Mouse (Mus musculus): Measurements from ENCODE around the gene Loxl1.

The Loxl1 gene

DNA sequence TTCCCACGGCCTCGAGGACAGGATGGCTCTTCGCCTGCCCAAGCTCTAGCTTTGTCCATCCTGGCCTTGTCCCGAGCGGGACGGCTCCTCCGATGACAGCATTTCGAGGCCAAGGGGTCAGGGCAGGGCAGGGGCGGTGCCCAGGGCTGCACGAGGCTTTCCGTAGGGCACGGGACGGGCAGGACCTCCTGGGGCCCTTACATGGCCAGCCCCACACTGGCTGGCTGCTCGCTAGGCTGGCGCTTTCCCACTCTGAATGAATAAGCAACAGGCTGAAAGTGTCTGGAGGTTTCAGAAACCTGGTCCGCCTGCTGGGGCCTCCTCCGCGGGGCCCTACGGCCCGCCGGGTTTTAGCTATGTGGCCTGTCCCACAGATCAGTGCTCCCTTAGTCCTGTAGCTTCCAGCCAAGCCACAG lies at the start of gene Loxl1:
Gene Loxl1 (minus strand): TSS at position 243 of the 416 bp plus-strand sequence.
- no peak for DNase-seq

DNA sequence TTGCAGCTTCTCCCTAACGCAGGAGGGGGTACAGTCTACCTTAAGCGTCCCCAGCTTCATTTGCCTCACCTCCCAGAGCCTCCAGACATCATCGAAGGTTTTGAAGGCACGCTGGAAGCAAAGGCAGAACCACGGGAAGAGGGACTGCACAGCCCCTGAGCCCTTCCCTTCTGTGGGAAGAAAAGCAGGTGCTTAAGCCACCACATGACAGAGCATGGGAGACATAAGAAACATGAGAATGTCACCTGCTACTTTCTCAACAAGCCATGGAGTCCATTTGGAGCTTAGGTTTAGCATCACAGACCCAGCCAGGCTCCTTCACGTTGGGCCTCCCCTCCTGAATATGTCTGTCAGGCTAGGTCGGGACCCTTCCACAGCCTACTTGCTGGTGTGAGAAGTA lies 49.0 kb upstream of the Loxl1 start:
- DNase-seq = no peak

DNA sequence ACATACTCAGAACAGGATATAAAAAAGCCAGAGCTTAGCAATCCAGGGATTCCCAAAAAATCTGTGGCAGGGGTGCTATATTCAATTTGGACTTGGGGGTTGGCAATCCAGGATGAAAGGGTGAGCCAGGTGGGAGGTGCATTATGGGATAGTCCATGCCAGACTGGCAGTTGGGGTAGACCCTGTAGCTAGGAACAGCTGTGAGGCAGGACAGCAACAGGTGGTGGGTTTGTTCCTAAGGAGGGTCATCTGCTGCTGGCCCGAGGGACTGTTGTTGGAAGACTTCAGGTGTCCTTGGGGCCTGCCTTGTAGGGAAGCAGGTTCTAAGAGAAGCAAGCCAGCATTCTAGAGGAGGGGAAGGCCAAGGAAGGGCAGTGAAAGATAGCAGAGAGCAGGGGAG lies 48.4 kb upstream of the Loxl1 start:
- DNase-seq = no peak

DNA sequence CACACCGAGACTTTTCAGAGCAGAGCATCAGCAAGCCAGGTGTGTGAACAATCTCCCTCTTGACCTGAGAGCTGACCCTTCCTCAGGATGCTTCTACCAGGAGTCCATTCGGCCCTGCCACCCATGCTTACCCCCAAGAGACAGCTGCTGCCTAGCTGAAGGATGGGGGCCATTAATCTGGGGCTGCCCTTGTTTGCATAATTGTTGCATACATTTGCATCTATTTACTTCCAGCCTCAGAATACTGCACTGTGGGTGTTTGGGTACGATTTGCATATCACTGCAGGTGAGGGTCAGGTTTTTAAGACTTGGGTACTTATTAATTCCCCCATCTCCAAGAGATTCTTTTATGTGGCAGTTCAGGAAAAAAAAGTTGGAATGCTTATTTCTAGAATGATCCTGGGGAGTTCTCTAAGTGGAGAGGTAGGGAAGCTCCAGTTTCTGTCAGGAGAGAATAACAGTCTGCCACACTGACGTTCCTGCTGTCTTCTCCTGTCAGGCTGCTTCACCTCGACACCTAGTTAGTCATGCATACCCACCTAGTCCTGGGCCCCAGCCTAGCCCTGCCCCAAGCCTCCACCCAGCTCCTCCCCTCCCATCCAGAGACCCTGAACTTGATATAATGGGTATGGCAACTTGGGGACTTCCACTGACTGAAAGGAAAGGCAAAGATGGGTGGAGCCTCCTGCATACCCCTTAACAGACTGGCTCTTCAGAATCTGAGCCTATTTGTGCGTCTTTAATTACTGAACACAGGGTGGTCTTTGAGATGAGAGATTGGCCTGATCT lies 42.5 kb upstream of the Loxl1 start:
- no peak for DNase-seq

DNA sequence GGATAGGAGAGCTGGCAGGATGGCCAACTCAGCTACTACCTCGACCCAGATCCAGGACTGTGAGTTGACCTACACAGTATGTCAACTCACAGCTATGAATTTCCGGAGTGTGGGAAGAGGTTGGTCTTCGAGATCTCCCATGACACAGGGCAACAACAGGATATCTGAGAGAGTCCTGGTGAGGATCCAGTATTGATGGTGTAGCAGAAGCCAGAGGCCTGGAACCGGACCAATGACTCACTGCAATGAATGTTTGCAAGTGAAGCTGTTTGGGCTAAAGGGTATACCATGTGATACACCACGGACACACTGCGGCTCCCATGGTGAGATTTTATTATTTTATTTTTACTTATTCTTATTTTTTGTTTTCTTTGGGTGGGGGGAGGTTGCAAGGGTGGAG lies 41.7 kb upstream of the Loxl1 start:
- DNase-seq = no peak

DNA sequence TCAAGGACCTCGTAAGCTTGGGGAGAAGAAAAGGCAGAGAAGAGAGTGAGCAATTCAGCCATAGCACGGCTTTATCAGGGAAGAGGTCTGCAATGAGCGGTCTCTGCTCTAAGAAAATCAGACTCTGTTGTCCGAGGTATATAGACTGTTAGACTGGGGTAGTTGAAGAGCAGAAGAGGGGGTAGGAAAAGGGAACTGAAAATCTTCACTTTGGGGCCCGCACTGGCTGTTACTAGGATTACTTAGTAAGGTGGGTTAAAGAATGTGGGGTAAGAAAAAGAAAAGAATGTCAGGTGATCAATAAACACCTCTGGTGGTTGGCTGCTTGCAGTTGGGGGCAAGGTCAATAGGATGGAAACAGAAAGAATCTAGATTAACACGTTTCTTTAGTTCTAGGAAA lies 40.2 kb upstream of the Loxl1 start:
- no peak for DNase-seq

DNA sequence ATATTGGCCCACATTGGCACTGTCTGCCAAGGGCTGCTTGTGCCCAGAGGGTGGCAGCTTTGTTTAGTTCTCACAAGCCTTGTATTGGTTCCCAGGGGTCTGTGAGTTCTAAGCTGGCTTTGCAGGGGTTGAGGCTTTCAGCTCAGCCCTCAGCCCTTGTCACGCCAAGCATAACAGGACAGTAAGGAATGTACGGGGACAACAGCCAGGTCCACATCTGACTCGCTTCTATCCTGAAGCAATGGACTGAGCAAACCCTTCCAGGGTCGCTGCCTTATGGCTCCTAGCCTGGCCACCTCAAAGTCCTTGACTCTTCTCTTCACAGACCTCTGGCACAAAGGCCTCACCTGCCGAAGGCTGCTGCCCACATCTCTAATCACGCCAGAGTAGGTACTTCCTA lies 34.8 kb upstream of the Loxl1 start:
- no peak for DNase-seq

DNA sequence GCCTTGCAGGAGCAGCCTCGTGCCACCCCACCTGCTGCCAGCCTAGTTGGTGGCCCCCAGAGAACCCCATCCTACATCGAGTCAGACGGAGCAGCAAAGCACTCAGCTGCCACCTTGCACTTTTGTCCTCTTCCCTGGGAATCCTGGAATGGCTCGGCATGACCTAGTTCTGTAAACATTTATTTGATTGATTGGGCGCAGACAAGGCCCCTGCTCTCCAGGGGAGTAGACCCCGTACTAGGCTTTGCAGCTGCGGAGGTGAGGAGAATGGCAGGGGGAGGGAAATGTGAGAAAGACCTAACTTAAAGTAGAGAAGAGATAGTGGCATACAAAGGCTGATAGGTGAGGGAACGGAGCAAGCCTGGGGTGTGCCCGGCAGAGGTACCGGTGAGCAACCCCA lies 33.5 kb upstream of the Loxl1 start:
- DNase-seq = no peak

DNA sequence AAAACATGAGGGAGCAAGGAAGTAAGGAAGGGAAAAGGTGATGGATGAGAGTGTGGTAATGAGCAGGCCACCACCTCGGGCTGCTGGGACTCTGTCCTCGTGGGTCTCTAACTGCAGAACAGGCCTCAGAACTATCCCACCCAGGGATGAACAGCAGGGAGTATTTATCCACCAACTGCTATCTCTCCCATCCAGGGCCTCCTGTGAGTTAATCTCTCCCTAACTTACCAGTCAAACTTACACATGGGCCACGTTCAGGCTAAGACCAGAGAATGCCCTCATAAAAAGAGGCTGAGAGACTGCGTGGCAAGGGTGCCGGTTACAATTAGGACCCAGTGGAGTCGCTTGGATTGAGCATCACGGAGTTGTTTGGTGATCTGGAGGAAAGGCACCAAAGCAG lies 33.0 kb upstream of the Loxl1 start:
- DNase-seq = no peak

DNA sequence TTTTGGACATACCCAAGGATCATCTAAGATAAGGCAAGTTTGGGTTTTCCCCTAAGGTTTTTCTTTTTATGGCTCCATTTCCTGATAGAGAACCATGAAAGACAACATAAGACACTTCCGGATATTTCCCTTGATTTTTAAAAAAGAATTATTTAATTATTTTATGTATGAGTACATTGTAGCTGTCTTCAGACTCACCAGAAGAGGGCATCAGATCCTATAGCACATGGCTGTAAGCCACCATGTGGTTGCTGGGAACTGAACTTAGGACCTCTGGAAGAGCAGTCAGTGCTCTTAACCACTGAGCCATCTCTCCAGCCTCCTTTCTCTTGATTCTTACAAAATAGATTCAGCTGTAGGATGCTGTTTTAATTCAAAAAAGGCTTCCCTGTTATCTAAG lies 28.8 kb upstream of the Loxl1 start:
- no peak for DNase-seq

DNA sequence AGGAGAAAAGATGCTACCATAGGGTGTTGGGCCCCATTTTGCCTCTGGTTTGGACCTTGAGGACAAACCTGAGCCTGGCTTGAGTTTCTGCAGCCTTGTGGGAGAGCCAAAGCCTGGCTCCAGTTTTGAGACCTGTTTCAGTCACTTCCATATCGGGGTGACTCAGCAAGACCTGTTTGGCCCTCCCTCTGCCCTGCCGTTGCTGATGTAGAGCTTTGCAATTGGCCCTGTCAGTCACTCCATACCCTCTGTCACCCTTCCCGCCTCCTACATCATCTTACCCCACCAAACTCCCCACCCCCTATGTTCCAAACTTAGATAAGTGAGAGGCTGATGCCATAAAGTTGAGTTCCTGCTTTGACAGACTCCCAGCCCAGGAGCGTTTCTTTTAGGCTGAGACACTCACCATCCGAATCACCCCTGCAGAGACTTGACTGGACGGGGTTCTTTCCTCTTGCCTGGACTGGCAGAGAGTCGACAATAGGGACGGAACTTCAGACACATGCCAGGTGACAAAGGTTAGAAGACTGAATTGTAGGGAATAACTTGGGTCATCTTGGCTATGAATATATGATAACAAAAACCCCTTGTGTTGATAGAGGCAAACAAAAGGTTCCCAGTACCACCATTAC lies 23.8 kb upstream of the Loxl1 start:
- DNase-seq = no peak

DNA sequence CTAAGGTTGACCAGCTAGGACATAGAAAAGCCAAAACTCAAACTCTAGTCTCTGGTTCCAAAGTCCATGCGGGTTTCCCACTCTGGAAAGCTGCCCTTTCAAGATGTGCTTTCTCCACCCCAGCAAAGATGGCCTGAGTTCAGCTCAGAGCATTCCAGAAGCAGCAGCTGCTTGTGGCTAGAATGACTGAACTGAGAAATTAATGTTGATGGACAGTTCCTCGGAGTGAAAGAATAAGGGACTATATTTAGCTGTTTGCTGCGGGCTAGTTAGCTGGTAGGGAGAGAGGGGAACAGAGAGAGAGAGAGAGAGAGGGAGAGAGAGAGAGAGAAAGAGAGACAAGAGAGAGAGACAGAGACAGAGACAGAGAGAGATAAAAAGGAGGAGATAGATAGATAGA lies 18.3 kb upstream of the Loxl1 start:
- DNase-seq = no peak

DNA sequence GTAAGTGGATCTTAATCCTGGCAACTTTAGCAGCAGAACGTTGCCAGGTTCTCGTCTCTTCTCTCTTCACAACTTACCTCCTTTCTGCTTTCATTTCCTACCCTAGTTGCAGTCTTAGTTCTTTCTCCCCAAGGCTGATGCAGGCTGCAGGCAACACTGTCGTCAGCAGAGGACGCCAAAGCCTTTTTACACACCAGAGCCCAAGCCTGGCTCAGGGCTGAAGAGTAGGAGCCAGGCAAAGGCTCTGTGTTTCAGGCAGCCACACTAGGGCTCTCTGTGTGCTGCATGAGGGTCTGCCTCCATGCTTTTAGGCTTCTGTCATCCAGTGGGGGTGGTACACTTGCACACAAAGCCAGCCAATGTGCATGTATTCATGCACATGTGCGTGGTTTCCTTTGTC lies 17.3 kb upstream of the Loxl1 start:
- no peak for DNase-seq

DNA sequence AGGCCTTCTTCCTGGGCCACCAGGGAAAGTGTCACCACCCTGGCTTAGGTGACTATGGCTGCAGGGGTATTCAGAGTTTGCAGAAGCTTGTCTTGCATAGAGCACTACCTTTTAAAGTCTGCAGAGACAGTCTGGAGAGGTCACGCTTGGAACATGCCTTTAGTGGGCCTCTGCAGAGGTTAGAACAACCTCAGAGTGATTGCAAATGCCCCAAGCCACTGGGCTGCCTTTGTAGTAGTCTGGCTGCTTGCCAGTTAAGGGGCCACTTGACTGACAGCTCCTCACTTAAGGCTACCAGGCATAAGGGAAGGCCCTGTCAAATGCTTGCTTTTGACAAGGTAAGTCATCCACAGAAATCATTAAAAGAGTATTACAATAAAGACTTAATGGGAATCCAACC lies 14.4 kb upstream of the Loxl1 start:
- DNase-seq = no peak

DNA sequence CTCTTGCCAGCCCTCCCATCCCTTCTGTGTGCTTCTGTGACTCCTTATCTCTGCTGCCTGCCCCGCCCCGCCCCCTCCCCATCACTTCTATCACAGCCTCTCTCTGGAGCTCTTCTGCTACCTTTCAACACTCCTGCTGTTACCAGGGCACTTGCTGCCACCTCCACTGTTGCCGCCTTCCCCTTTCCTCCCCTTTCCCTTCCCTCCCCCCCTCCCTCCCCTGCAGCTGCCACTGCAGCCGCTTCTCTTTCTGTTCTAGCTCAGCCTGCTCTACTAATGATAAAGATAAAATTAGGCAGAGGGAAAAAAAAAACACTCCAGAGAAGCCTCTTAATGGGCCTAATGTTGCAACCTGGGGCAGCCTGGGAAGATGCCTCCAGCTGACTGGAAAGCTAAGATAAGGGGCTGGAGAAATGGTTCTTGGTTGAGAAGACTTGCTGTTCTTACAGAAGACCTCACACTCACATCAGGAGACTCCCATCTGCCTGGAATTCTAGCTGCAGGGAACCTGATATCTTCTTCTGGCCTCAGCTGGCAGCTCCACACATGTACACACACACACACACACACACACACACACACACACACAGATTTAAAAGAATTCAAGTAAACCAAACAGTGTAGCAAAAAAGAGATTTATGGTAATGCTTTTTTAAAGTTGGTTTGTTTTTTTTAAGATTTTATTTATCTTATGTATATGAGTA lies 13.6 kb upstream of the Loxl1 start:
- DNase-seq = no peak

DNA sequence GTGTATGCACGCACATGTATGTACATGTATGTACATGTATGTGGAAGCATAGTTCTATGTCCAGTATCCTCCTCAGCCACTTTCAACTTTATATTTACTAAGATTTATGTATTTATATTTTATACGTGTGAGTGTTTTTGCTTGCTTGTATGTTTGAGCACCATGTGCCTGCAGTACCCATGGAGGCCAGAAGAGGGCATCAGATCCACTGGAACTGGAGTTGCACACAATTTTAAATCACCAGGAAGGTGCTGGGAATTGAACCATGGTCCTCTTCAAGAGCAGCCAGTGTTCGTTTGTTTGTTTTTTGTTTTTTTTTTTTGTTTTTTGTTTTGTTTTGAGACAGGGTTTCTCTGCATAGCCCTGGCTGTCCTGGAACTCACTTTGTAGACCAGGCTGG lies 8.7 kb upstream of the Loxl1 start:
- no peak for DNase-seq

DNA sequence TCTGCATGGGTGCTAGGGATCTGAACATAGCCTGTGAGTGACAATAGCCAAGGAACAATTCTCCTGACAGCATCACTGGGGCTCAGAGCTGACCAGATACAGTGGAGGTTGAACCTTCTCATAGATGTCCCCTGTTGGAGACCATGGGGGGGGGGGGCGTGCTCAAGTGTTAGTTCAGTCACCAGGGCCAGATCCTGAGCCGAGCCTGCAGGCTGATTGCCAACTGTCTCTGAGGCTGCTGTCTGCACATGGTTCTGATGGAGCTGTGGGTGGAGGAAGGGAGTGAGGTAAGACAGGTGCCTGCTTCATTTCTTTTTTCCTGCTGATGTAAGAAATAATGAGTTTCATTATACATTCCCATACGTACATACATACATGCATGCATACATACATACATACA lies 5.3 kb upstream of the Loxl1 start:
- no peak for DNase-seq

DNA sequence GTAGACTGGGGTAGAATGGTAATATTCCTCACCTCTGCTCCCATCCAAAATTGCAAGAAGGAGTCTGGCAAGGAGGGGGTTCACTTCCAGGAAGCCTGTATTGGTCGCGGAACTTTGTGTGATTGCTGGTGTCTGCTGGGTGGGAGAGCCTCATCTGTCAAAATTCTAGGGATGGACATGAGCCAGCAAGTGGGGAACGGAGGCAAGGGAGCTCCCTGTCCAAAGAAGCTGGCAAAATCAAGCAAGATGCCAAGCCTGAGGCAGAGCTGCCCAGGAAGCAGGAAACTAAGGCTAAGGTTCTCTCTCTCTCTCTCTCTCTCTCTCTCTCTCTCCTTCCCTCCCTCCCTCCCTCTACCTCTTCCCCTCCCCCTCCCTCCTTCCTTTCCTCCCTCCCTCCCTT lies 4.4 kb upstream of the Loxl1 start:
- DNase-seq = no peak

DNA sequence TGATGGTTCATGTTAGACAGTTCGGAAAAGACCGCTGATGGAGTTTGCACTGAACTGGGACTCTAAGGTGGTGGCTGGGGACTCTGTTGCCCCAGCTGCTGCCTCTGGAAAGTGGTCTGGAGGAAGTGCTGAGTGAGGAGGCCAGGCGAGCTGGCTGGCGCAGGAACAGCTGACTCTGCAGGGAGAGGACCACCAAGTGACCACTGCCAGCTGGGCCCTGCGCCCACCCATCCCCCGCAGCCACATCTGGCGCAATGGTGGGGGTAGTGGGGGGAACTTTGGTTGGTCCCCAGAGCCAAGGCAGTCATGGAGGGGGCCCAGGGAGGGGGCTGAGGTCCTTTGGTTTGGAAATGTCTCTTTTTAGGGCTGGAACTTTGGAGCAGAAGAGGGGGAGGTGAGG lies 3.8 kb upstream of the Loxl1 start:
- DNase-seq = no peak

DNA sequence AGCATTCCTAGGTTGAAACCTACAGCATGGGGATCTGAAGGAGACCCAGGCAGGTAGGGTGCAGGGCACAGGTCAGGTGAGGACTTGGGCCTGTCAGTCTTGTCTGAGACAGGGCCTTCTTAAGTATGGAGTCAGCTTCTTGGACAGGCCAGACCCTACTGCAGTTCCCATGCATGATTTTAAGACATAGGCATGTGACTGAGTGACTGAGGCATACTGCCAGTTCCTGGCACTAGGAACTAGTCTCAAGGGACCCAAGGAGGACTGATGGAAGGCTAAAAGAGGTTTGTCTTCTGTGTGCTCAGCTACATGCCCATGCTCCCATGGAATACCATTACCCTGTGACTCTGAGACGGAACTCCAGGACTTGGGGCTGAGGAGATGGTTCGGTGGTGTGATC lies 2.9 kb upstream of the Loxl1 start:
- no peak for DNase-seq

DNA sequence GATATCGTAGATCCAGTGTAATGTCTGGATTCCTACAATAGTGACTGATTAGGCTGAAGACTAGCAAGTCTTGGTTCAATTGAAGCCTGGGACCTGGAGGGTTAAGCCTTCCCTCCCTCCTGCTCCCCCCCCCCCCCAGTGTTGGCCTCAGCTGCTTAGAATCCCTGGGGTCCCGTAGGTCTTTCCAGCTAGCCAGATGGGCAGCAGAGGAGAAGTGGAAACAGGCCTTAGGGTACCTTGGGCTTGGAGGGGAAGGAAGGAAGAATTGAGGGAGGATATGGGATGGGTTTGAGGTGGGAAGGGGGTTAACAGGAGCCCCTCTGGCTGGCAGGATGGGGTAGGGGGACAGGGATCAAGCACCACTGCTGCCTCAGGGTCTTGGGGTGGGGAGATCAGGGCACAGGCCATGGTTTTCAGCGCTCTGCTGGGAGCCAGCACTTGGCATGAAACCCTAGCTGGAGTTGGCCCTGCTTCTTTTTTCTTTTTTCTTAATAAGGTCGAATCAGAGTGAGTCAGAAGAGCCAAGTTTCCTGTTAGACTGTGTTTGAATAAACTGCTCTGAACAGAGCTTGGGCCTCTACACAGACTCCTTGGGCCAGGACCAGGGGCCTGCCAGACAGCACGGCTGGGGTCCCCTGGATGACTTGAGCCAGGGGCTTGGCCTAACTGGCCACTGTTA lies 1.8 kb upstream of the Loxl1 start:
- DNase-seq = no peak

DNA sequence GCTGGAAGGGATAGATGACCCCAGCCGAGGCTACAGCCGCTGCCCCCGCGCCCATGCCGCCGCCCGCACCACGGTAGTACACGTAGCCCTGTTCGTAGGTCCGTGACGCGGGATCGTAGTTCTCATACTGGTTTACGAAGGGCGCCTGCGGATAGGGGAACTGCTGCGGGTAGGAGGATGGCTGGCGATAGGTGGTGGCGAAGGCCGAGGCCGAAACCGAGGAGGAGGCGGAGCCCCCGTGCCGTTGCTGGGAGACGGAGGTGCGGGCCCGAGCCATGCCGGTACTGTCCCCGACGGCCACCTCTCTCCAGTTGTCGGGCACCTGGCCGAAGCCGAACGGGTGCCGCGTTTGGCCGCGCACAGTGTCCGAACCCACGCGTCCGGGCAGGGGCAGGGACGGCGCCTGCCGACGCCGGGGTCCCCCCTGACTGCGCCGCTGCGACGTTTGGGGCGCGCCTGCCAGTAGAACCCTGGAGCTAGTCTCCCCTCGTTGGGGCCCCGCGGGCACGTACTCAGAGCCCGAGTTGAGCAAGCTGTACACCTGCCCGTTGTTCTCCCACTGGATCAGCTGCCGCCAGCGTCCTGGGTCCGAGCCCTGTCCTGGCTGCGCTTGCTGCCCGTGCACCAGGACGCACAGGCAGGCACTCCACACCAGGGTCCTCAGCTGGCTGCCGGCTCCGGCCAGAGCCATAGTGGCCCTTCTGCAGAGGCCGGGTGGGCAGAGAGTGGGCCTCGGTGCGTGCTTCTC lies 616 bp downstream of the Loxl1 start:
- no peak for DNase-seq
